Mouse (Mus musculus) lung, postnatal 10 days (tissue): Measurements from ENCODE around the gene Nabp2.

Experiments used
- DNase-seq: peaks from one replicate; pipeline ENCODE4 v3.0.0; 2021

The Nabp2 gene

DNA sequence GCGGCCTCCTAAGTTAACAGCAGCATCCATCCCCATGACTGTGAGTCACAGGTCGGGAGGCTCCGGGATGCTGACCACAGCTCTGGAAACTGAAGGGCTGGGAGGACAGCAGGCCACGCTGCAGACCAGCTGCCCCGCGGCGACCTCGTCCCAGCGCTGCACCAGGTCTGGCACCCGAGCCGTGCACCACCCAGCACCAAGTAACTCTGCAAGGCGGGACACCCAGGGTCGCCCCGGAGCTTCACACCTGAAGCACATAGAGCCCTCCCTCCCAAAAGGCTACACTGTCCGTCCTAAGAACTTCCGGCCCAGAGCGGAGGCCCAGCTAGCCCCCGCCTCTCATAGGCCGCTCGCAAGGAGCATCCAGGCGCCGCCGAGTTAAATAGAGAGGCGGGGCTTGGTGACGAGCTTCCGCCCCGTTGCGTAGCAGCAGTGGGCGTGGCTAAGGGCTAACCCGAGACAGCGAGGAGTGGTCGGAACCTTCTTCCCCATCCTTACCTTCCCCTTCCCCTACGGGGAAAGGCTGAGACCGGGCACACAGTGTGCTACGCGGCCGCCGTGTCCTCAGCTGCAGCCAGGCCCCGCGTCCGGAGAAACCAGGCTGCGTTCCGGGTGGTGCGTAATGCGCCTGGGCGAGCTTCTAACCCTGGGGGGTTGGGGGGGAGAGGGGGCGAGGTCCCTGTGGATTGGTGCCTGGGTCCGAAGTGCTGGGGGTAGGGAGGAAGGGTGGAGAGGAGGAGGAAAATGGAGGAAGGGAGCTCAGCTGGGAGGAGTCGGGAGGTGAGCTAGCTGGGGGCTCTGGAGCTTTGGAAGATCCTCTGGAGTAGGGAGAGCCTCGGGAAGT is at the start of gene Nabp2, which contains the start of gene Rnf41:
Gene Nabp2, minus strand, starts transcription at position 282 of the 844 bp plus-strand sequence.
Gene Rnf41, plus strand, starts transcription at position 447 of the 844 bp plus-strand sequence.
- DNase-seq, result peak; percentile 98

DNA sequence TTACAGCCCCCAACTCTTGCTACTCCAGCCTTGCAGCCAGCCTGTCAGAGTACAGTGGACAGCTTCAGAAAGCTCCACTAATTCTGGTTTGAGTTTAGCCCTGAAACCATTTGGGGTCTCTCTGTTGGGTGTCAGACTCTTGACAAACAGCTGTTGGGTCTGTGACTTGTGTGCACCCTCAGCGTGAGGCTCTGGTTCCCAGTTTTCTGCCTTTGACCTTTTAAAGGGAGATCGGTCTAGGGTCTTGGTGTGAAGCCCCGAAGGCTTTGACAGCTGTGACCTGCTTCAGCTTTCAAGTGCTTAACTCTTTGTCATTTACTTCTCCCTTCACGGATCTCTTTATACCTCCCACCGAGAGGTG is 49.0 kb upstream of the Nabp2 start:
- DNase-seq, result no peak

DNA sequence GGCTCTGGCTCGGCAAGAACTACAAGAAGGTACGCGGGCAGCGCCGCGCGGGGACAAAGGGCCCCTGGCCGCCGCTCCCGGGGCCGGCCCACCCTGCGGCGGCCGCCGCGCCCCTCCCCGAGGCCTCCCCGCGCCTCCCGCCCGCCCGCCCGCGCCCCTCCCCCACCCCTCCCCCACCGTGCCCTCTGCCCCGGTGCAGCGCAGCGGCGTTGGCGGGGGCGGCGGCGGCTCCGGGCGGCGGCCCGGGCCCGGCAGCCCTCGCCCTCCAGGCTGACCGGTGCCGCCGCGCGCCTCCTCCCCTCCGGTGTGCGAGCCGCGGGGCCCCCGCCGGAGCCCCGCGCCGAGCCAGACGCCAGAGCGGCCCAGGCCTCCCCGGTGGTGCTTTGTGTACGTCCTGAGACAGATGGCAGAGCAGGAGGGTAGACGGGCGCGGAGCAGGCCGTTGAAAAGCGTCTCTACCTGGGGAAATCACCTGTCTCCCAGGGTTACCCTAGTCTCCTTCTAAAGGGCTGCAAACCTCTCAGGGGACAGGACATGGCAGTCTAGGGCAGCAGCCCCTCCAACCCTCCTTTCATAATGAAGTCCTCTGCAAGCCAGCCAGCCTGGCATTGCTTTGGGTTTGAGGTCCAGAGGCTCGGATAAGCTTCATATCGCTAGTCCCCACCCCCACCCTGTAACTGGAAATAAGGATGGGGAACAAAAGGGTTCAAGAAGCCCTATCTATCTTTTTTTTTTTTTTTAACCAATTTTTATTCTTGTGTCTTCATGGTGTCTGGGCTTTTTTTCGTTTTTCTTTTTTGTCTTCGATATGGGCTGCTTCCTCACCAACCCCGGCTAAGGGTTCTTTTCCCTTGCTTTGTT is 48.3 kb upstream of the Nabp2 start:
- peak; percentile 41 for DNase-seq

DNA sequence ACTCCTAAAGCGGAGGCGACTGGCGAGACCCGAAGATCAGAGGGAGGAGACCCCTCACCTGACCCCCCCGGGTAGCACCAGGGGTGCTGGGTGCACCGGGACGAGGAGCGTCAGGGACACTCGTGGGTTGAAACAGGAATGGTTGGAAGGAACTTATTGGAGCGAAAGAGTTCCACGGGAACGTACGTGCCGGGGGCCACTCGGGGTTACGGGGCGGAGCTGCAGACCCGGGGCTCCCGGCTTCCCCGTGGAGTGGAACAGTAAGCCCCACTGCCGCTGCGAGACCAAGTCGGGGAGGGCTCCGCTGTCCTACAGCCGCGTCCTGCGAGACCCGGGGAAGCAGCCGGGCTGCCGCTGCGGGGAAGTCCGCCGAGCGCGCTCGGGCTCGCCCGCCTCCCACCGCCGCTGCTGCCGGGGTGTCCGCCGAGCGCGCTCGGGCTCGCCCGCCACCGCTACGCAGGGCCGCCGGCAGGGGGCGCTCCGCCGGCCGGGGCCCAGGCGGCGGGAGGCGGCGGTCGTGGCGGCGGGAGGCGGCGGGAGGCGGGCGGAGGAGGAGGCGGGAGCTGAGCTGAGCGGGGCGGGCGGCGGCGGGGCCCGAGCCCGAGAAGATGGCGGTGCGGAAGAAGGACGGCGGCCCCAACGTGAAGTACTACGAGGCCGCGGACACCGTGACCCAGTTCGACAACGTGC is 47.6 kb upstream of the Nabp2 start, which contains the start of gene Smarcc2:
Gene Smarcc2, plus strand, starts transcription at position 530 of the 690 bp plus-strand sequence.
- peak; percentile 89 for DNase-seq

DNA sequence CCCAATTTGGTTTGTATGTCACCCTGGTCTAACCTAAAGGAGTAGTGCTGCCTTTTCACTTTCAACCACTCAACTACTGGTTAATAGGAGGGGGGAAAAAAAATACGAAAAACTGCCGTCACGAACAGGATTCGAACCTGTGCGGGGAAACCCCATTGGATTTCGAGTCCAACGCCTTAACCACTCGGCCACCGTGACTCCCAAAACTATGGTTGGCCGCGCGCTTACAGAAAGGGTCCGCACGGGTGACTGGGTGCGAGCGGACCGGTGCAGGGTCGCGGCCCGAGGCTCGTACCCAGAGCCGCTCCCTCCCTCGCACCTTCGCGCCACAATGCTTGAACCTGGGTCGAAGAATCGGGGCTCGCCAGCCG is 47.0 kb upstream of the Nabp2 start:
- DNase-seq, result peak; percentile 93

DNA sequence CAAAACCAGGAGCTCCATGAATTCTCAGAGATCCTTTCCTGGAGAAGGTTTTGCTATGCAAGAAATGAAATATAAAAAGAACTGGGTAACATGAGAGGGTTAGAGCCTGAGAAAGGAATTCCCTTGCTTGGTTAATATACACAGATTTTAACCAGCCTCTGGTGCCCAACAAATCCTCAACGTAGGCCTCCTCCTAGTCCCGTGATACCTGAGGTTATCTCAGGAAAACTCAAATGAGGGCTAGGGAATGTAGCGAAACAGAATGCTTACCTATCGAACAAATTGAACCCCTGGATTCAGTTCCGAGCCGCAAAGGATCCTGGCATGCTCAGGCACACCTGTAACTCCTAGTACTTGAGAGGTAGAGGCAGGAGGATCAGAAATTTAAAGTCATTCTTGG is 46.4 kb upstream of the Nabp2 start:
- no peak for DNase-seq

DNA sequence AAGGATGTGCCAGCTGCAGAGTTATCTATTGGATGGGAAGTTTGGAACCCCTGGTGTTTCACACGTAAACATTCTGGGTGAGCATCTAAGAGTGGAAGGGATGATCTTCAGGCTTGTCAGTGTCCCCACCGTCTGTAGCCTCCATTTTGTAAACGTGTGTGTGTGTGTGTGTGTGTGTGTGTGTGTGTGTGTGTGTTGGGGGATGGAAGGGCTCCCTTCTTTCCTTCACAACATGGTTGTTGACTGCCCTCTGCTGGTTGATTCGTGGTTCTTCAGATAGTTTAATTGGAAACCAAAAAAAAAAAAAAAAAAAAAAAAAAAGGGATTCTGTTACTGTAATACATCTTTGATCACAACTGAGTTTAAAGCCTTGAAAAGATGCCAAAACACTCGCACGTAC is 44.0 kb upstream of the Nabp2 start:
- DNase-seq, result peak; percentile 90

DNA sequence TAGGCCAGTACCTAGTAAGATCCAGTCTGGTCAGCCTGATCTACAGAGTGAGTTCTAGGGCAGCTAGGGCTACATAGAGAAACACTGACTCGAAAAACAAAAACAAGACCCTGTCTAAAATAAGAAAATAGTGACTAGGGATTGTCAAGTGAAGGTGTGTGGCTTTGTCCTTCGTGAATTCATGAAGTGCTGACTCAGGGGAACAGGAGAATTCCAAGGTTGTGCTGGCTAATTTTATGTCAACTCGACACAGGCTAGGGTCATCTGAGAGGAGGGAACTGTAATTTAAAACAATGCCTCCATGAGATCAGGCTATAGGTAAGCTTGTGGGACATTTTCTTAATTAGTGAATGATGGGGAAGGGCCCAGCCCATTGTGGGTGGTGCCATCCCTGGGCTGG is 43.2 kb upstream of the Nabp2 start:
- DNase-seq, result no peak

DNA sequence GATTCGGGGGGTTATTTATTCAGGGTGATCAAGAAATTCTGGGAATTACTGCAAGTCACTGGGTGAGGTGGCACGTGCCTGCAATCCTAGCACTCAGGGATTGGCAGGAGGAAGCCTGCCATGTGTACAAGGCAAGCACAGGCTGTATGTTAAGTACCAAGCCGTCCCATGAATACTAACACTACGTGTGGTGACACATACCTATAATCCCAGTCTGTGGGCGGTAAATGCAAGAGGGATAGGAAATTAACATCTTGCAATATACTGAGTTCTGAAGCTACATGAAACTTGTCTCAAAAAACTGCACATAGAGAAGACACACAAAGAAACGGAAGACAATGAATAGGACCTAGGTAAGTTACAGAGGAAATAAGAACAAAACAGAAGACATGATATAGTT is 39.7 kb upstream of the Nabp2 start:
- DNase-seq, result no peak

DNA sequence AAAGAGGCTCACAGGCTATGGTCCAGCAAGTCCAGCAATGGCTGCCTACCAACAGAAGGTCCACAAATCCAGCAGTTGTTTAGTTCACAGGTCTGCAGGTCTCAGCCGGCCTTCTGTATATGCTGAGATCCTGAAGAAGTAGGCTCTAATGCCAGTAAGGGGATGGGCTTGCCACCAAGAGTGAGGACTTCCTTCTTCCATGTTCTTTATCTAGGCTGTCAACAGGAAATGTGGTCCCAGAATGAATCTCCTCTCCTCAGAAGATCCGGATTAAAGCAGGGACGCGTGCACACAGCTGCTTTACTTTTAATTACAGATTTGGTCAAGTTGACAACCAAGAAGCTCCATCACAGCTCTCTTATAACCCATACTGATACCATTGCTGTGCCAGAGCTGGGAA is 34.1 kb upstream of the Nabp2 start:
- DNase-seq, result peak; percentile 28

DNA sequence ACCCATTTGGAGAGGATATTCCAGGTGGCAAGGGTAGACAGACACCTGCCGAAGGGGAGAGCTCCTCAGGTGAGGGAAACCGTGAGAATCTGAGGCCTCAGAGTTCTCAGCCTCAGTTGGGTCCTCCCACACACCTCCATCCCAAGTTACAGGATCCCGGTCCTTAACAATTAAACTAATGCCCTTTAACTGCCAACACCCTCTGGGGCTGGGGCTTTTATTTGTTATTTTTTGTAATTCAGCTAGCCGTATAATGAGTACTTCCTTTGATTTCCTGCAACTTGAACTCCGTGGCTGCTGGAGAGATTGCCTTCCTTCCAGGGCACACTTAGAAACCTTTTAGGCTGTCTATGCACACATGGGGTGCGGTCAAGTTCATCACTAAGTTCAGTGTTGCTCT is 33.1 kb upstream of the Nabp2 start:
- DNase-seq, result no peak

DNA sequence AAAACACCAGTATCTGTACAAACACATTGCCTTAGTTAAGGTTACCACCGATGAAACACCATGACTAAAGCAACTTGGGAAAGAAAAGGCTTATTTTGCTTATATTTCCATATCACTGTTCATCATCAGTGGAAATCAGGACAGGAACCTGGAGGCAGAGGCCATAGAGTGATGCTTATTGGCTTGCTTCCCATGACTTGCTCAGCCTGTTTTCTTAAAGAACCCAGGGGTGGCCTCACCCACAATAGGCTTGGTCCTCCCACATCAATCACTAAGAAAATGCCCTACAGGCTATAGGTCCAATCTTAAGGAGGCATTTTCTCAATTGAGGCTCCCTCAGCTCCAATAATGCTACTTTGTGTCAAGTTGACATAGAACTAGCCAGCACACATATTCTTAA is 31.4 kb upstream of the Nabp2 start:
- DNase-seq, result no peak

DNA sequence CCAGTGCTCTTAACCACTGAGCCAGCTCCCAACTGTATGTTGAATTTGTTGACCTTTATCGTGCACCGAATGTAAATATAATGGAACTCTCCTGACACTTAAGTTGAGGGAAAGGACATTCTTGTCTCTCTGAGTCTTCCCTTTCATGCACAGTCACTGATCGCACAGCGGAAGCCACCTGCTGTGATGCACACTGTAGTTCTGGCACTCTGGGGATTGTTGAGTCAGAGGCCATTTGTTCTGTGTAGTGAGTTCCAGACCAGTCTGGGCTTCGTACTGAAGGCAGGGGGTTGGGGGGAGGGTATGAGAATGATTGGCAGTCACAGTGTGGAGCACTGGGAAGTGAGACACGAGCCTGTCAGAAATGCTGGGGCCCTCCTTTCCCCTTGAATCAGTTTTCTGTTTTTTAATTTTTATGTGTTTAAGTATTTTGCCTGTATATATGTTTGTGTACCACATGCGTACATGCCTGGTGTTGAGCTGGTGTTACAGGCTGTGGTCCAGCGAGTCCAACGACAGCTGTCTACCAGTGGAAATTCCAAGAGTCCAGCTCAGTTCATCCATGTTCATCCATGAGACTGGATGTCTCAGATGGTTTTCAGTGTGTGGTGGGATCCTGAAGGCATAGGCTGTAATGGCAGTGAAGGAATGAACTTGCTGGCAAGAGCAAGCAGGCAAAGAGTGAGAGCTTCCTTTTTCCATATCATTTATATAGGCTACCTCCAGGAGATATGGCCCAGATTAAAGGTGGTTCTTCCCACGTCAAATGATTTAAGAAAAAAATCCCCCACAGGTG is 30.2 kb upstream of the Nabp2 start:
- no peak for DNase-seq

DNA sequence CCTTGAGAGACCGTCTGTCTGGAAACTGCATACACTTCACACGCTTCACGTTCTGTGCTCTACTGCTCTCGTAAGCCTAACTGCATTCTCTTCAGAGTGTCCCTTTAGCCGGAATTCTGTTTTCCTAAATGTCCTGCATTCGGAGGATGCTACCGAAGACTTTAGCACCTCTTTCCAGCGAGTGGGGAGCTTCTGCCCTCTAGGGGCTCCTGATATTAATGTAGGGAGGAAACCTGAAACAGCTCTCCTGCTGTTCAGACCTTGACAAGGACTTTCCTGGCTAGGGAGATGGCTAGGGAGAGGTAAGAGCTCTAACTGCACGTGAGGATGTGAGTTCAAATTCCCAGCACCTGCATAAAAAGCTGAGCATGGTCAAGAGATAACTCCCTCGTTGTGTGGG is 29.1 kb upstream of the Nabp2 start:
- peak; percentile 46 for DNase-seq

DNA sequence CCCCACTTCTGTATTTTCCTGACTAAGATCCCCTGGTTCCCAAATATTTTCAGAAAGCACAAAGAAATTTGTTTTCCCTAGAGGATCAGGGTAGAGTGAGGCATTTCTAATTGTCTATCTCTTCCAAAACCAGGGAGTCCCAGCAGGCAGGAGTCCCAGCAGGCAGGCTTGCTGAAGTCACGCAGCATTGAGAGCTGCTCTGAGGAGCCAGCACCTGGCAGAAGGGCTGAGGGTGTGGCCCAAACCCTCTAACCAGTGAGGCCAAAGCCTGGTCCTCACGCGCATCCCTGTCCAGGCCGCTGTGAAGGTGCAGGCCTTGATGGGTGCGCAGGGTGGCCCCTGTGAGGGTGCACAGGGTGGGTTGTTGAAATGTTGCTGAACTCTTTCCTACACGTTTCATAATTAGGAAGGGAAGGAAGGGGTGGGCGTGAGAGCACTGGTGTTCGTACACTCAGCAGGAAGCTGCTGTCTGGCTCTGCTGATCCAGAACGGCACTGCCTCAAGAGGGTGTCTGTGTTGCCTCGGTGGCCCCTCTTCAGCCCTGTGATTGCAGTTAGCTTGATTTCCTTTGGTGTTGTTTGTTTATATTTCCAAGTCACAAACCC is 27.5 kb upstream of the Nabp2 start:
- peak; percentile 37 for DNase-seq

DNA sequence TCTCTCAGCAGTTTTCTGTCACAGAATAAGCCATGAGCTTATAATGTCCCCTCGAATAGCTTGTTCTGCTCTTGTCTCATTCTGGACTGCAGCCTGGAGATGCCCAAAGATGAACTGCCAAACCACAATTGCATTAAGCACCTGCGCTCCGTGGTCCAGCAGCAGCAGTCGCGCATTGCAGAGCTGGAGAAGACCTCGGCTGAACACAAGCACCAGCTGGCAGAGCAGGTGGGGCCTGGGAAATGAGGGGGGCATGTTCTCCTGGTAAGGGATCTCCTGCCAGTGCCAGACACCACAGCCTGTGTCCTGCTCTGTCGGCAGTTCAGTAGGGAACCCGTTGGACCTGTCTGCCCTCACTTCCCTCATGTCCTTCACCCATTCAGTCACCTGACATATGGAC is 25.1 kb upstream of the Nabp2 start:
- no peak for DNase-seq

DNA sequence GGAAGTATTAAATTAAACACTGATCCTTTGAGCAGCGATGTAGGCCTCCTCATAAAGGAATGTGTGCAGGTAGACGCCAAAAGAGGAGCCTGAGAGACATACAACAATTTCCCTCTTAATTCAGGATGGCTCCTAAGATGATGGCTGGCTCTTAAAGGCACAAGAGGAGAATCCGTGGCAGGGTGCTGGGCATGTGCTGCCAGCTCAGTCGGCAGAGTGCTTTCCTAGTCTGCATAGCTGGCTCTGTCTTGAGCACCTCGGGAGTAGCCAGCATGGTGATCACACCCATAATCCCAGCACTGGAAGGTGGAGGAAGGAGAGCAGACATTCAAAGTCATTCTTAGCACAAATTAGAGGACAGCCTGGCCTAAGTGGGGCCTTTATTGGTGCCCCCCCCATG is 24.6 kb upstream of the Nabp2 start:
- DNase-seq, result no peak

DNA sequence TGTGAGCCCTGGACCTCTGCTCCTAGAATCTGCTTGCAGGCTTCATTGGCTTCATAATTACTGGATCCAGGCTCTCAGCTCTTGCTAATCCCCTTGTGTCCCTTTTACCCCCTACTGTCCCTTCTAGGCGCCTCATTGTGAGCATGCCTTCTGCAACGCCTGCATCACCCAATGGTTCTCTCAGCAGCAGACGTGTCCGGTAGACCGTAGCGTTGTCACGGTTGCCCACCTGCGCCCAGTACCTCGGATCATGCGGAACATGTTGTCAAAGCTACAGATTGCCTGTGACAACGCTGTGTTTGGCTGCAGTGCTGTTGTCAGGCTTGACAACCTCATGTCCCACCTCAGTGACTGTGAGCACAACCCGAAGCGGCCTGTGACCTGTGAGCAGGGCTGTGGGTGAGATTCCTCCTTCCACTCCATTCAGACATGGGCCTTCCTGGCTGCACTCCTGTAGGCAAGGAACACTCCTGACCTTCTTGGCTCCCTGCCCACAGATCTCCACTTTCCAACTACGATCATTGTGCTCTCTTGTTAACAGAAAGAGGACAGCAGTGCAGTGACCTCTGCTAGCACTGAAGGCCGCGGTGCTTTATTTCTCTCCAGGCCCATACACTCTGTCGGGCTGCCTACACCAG is 24.0 kb upstream of the Nabp2 start:
- DNase-seq, result peak; percentile 55

DNA sequence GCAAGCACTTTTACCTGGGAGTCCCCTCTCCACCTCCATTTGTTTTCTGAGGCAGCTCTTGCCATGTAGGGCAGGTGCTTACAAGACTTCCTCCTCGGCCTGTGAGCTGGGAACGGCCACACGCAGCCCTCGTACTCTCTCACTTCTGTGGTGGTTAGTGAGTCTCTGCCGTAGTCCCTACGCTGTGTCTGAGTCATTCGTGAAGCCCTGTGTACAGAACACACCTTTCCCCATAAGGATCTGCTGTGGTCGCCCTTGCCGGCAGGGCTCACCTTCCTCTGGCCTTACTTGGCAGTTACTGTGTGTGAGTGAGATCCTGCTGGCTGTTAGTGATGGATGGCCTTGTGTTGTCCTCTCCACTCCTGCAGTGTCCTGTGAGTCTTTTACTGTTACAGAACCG is 23.4 kb upstream of the Nabp2 start:
- no peak for DNase-seq

DNA sequence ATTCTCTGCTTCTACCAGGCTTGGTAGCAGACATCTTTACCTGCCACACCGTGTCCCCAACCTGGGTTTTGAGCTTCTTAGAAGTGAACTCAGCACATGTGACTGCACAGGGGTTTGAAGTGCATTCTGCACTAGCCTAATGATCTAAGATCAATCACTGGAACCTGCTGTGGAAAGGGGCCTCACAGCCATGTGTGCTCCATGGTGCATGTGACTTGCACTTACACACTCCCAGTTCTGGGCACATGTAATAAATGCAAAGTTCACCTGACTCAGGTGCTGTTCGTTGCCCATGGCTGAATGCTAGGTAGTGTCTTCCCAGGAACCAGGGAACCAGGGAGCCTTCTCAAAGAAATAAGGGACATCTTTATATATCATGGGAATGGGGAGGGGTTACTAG is 22.1 kb upstream of the Nabp2 start:
- no peak for DNase-seq

DNA sequence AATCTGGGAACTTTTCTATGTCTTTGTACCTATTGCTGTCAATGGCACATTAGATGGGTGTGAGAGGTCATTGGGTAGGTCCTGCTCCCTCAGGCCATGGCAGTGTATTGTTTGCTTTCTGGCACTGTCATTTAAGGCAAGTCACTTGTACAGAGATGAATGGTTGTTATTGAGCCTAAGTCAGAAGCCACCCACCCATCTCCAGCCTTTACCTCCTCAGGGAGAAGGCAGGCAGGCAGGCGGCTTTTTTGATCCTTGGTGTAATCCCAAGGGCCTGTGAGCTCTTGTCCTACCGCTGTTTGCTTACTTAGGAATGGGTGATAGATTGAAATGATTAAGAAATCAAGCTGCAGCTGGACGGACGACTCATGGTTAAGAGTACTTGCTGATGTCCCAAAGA is 18.2 kb upstream of the Nabp2 start:
- DNase-seq, result no peak

DNA sequence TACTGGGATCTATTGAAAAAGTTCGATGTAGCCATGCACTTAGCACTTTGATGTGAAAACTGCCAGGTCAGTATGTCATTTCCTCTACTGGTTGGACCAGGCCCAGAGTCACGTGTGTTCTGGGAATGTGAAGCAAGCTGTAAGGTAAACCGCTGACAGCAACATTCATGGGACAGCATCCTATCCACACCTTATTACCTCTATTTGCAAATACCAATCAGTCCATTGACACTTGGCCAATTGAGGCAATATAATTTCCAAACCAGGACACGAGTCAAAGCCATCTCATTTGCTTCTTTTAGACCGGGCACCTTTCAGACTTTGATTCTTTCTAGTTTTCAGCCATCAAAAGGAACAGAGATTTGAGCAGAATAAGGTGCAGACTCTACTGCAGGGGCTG is 17.8 kb upstream of the Nabp2 start:
- DNase-seq, result no peak
